Mouse (Mus musculus) MEL (cell line): ENCODE data around the gene Smg1. TPM values are rescaled to one million over a fixed set of nuclear protein-coding genes. Genes with fewer than 3 reads are reported as not detected.

Experiments
- DNase-seq: peaks from one replicate; pipeline ENCODE4 v3.0.0; 2011; ENCODE audit warnings: low read depth, low spot score
- H3K27ac ChIP-seq: 2 replicates; pipeline ENCODE4 v1.5.1; 2012; ENCODE audit warnings: low read depth, mild to moderate bottlenecking, control low read depth, low read length, moderate library complexity; ENCODE audit not compliant: control insufficient read depth
- H3K27me3 ChIP-seq, 2 experiments: fragments of 150-350 bp in 1 of 2; sonication (generic) in 1 of 2; 2 replicates each; pipeline ENCODE4 v1.6.1; 2012; ENCODE audit warnings: low read length in 2 of 2, mild to moderate bottlenecking in 2 of 2, improper control_type of control experiment in 1 of 2, moderate library complexity in 1 of 2; ENCODE audit not compliant: insufficient read depth in 2 of 2, control insufficient read depth in 1 of 2
- H3K36me3 ChIP-seq, 2 experiments: 2 replicates each; pipeline ENCODE4 v1.6.1; 2012 to 2014; ENCODE audit warnings: low read length in 2 of 2, improper control_type of control experiment in 1 of 2, inconsistent platforms in 1 of 2, mild to moderate bottlenecking in 1 of 2; ENCODE audit not compliant: insufficient read depth in 2 of 2, control insufficient read depth in 1 of 2
- H3K4me1 ChIP-seq, 2 experiments: fragments of 150-350 bp in 1 of 2; sonication (generic) in 1 of 2; 2 replicates each; pipeline ENCODE4 v1.6.1; 2012; ENCODE audit warnings: low read length in 2 of 2, improper control_type of control experiment in 1 of 2, mild to moderate bottlenecking in 1 of 2; ENCODE audit not compliant: insufficient read depth in 2 of 2, control insufficient read depth in 1 of 2
- H3K4me3 ChIP-seq, 2 experiments: fragments of 150-350 bp in 1 of 2; sonication (generic) in 1 of 2; 2 replicates each; pipeline ENCODE4 v1.5.1; 2012; ENCODE audit warnings: low read depth in 2 of 2, low read length in 2 of 2, mild to moderate bottlenecking in 2 of 2, moderate library complexity in 2 of 2, control low read depth in 1 of 2, improper control_type of control experiment in 1 of 2; ENCODE audit not compliant: control insufficient read depth in 1 of 2, insufficient read depth in 1 of 2
- H3K79me2 ChIP-seq: 2 replicates; pipeline ENCODE4 v1.6.1; 2012; ENCODE audit warnings: mild to moderate bottlenecking, low read length, moderate library complexity; ENCODE audit not compliant: control insufficient read depth, poor library complexity, insufficient read depth
- H3K9ac ChIP-seq: 2 replicates; pipeline ENCODE4 v1.6.1; 2012; ENCODE audit warnings: low read depth, mild to moderate bottlenecking, control low read depth, low read length, moderate library complexity; ENCODE audit not compliant: control insufficient read depth, poor library complexity, severe bottlenecking
- H3K9me3 ChIP-seq: fragments of 150-350 bp; sonication (generic); replicated peaks from 2 replicates; pipeline ENCODE4 v1.6.1; 2012; ENCODE audit warnings: mild to moderate bottlenecking, low read length, improper control_type of control experiment, moderate library complexity; ENCODE audit not compliant: insufficient read depth
- CHD1 ChIP-seq: IDR thresholded peaks from 2 replicates; pipeline ENCODE4 v1.6.1; 2012; ENCODE audit warnings: low read depth, mild to moderate bottlenecking, inconsistent platforms, low read length, improper control_type of control experiment
- CHD2 ChIP-seq: IDR thresholded peaks from 2 replicates; pipeline ENCODE4 v1.6.1; 2011; ENCODE audit warnings: low read length, improper control_type of control experiment
- CTCF ChIP-seq, 3 experiments: IDR thresholded peaks in 2 of 3; conservative IDR thresholded peaks in 1 of 3; 2 replicates each; pipeline ENCODE4 v1.5.1; 2011 to 2012; ENCODE audit warnings: low read length in 3 of 3, low read depth in 2 of 3, mild to moderate bottlenecking in 2 of 3, improper control_type of control experiment in 1 of 3, inconsistent platforms in 1 of 3, mixed read lengths in 1 of 3, moderate library complexity in 1 of 3; ENCODE audit not compliant: control insufficient read depth in 1 of 3, insufficient read depth in 1 of 3, poor library complexity in 1 of 3, severe bottlenecking in 1 of 3
- ELF1 ChIP-seq: IDR thresholded peaks from 2 replicates; pipeline ENCODE4 v1.6.1; 2014; ENCODE audit warnings: low read depth, mild to moderate bottlenecking, inconsistent platforms, low read length, improper control_type of control experiment, moderate library complexity
- EP300 ChIP-seq, 2 experiments: IDR thresholded peaks; 2 replicates each; pipeline ENCODE4 v1.6.1; 2011; ENCODE audit warnings: improper control_type of control experiment in 2 of 2, low read length in 2 of 2, low read depth in 1 of 2, mild to moderate bottlenecking in 1 of 2
- ETS1 ChIP-seq: IDR thresholded peaks from 2 replicates; pipeline ENCODE4 v1.6.1; 2012; ENCODE audit warnings: low read depth, mild to moderate bottlenecking, inconsistent platforms, low read length, improper control_type of control experiment, moderate library complexity
- GABPA ChIP-seq: IDR thresholded peaks from 2 replicates; pipeline ENCODE4 v1.6.1; 2012; ENCODE audit warnings: low read depth, mild to moderate bottlenecking, inconsistent platforms, low read length, improper control_type of control experiment, moderate library complexity
- GATA1 ChIP-seq: IDR thresholded peaks from 2 replicates; pipeline ENCODE4 v1.6.1; 2011; ENCODE audit warnings: low read depth, low read length, improper control_type of control experiment
- HCFC1 ChIP-seq: IDR thresholded peaks from 2 replicates; pipeline ENCODE4 v1.6.1; 2012; ENCODE audit warnings: low read depth, mild to moderate bottlenecking, inconsistent platforms, low read length, improper control_type of control experiment, moderate library complexity
- JUND ChIP-seq: IDR thresholded peaks from 2 replicates; pipeline ENCODE4 v1.6.1; 2011; ENCODE audit warnings: low read depth, mild to moderate bottlenecking, improper control_type of control experiment, low read length
- KAT2A ChIP-seq: conservative IDR thresholded peaks from 2 replicates; pipeline ENCODE4 v1.6.1; 2012; ENCODE audit warnings: low read depth, low read length, improper control_type of control experiment, inconsistent platforms
- MAFK ChIP-seq: IDR thresholded peaks from 2 replicates; pipeline ENCODE4 v1.6.1; 2011; ENCODE audit warnings: low read depth, mild to moderate bottlenecking, low read length, improper control_type of control experiment, borderline replicate concordance
- MAZ ChIP-seq: IDR thresholded peaks from 2 replicates; pipeline ENCODE4 v1.6.1; 2012; ENCODE audit warnings: low read depth, mild to moderate bottlenecking, inconsistent platforms, low read length, improper control_type of control experiment
- MEF2A ChIP-seq: IDR thresholded peaks from 2 replicates; pipeline ENCODE4 v1.6.1; 2014; ENCODE audit warnings: low read depth, mild to moderate bottlenecking, inconsistent platforms, low read length, improper control_type of control experiment; ENCODE audit not compliant: poor library complexity, insufficient replicate concordance, severe bottlenecking; ENCODE audit errors: extremely low read depth
- NRF1 ChIP-seq: IDR thresholded peaks from 2 replicates; pipeline ENCODE4 v1.6.1; 2014; ENCODE audit warnings: low read depth, mild to moderate bottlenecking, inconsistent platforms, low read length, improper control_type of control experiment, moderate library complexity; ENCODE audit not compliant: poor library complexity, insufficient read depth, severe bottlenecking
- POLR2AphosphoS2 ChIP-seq: IDR thresholded peaks from 2 replicates; pipeline ENCODE4 v1.6.1; 2011; ENCODE audit warnings: low read length, improper control_type of control experiment
- POLR2AphosphoS5 ChIP-seq: IDR thresholded peaks from 2 replicates; pipeline ENCODE4 v1.6.1; 2012; ENCODE audit warnings: low read depth, borderline replicate concordance, mild to moderate bottlenecking, inconsistent platforms, low read length, moderate library complexity, mixed read lengths
- RAD21 ChIP-seq: IDR thresholded peaks from 2 replicates; pipeline ENCODE4 v1.6.1; 2011; ENCODE audit warnings: mild to moderate bottlenecking, low read depth, low read length, improper control_type of control experiment
- RCOR1 ChIP-seq: IDR thresholded peaks from 2 replicates; pipeline ENCODE4 v1.6.1; 2012; ENCODE audit warnings: low read depth, mild to moderate bottlenecking, inconsistent platforms, low read length, improper control_type of control experiment
- SMC3 ChIP-seq: IDR thresholded peaks from 2 replicates; pipeline ENCODE4 v1.6.1; 2011; ENCODE audit warnings: low read depth, low read length, improper control_type of control experiment
- TBP ChIP-seq: IDR thresholded peaks from 2 replicates; pipeline ENCODE4 v1.8.0; 2011; ENCODE audit warnings: low read depth, low read length, improper control_type of control experiment
- TCF12 ChIP-seq: IDR thresholded peaks from 2 replicates; pipeline ENCODE4 v1.6.1; 2014; ENCODE audit warnings: low read depth, mild to moderate bottlenecking, inconsistent platforms, low read length, improper control_type of control experiment, moderate library complexity
- USF1 ChIP-seq: IDR thresholded peaks from 2 replicates; pipeline ENCODE4 v1.6.1; 2014; ENCODE audit warnings: low read depth, mild to moderate bottlenecking, inconsistent platforms, low read length, improper control_type of control experiment, moderate library complexity
- USF2 ChIP-seq, 2 experiments: IDR thresholded peaks; 2 replicates each; pipeline ENCODE4 v1.6.1; 2011 to 2012; ENCODE audit warnings: improper control_type of control experiment in 2 of 2, low read length in 2 of 2, borderline replicate concordance in 1 of 2, inconsistent platforms in 1 of 2, low read depth in 1 of 2, mild to moderate bottlenecking in 1 of 2; ENCODE audit not compliant: insufficient read depth in 1 of 2
- ZC3H11A ChIP-seq: IDR thresholded peaks from 2 replicates; pipeline ENCODE4 v1.6.1; 2012; ENCODE audit warnings: low read depth, mild to moderate bottlenecking, inconsistent platforms, low read length, improper control_type of control experiment
- ZMIZ1 ChIP-seq: IDR thresholded peaks from 2 replicates; pipeline ENCODE4 v1.6.1; 2012; ENCODE audit warnings: low read depth, mild to moderate bottlenecking, inconsistent platforms, low read length, improper control_type of control experiment, moderate library complexity
- ZNF384 ChIP-seq: IDR thresholded peaks from 2 replicates; pipeline ENCODE4 v1.6.1; 2012; ENCODE audit warnings: low read depth, mild to moderate bottlenecking, inconsistent platforms, low read length, improper control_type of control experiment
- polyA plus RNA-seq, 2 experiments: library from polyadenylated mRNA; stranded (reverse) in 1 of 2; unstranded in 1 of 2; fragments of >175 nt in 1 of 2; fragments of >200 nt in 1 of 2; gene quantifications; 2 replicates each; pipeline versions ENCODE4 v1.2.1 to v1.2.4; 2012; ENCODE audit warnings: low replicate concordance in 2 of 2, low read depth in 1 of 2; ENCODE audit not compliant: insufficient read length in 2 of 2, insufficient read depth in 1 of 2, missing spikeins in 1 of 2
- total RNA-seq: library from RNA; depleted of rRNA; stranded (reverse); fragments of 300-350 nt; gene quantifications from 2 replicates; pipeline ENCODE4 v1.2.3, GENCODE M21; 2012

The Smg1 gene
- total and polyA plus RNA-seq, 3 experiments: 24.2 to 49.6 (median 32.6) TPM

DNA sequence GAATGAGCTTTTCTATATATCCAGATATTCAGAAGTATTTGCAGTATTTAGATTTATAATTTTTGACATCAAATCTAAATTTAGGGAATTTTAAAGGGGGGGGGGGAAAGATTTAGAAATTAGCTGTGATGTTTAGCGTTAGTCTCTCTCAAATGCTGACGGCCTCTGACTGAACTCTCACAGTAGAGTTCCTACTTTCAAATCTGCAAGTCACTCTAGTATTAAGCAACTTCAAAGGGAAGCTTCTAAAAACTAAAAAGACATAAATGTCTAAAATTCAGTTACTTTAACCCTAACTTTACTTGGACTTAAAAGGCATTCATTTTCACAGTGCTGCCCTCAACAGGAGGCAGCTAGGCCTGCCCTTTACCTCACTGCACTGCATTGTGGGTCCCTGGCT is 37.1 kb downstream of the Smg1 start:
- H3K9ac ChIP-seq: no peak overlapping the region
- H3K79me2 ChIP-seq: no peaks in the 10 kb centered on the region
- H3K27ac ChIP-seq: no peak overlapping the region
- H3K36me3 ChIP-seq: peaks cover 8 to 36% of the 10 kb centered on the region in 2 experiments
- no peak overlapping the region for H3K4me3 ChIP-seq
- H3K9me3 ChIP-seq: no peaks in the 10 kb centered on the region
- TF ChIP-seq RCOR1 (no peak), GATA1 (no peak), TCF12 (no peak), ETS1 (no peak), CHD1 (no peak), MAFK (no peak), POLR2AphosphoS5 (no peak), SMC3 (no peak), RAD21 (no peak), MEF2A (no peak), ELF1 (no peak), ZNF384 (no peak), ZC3H11A (no peak), USF1 (no peak), KAT2A (no peak)
- H3K4me1 ChIP-seq: peaks cover 0 to 3% of the 10 kb centered on the region in 2 experiments; a peak in 2 of 4 replicates
- H3K27me3 ChIP-seq: no peaks in the 10 kb centered on the region
- no peak for DNase-seq

DNA sequence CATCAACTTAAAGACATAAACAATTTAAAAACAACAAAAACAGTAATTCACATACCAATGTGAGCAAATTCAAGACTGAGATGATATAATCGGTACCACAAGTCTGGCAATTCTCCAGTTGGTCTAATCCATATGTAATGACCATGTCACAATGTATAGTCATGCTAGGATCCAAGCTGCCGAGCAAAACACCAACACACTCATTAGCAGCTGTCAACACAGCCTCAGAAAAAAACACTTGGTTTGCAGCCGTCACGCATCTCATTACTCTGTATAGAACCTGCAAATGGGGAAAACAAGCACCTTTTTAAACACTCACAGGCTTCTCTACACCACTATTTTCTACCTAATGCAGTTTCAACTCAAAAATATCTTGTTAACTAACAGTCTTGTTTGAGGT is 47.7 kb downstream of the Smg1 start:
- no peaks in the 10 kb centered on the region for H3K27me3 ChIP-seq

More for the DNA sequence above, 47.7 kb downstream of the Smg1 start:
- DNase-seq: no peak
- no peak overlapping the region for H3K4me3 ChIP-seq
- H3K9me3 ChIP-seq: no peaks in the 10 kb centered on the region
- TF ChIP-seq NRF1 (no peak), GABPA (no peak), ZMIZ1 (no peak), ELF1 (no peak), EP300 (IDR thresholded peaks at IDR 0.05; ENCODE audit: low read depth in 1 of 2, low read length in 2 of 2) (no peak), ZNF384 (no peak), TBP (no peak), MAZ (no peak), POLR2AphosphoS2 (no peak), CHD2 (no peak), HCFC1 (no peak), USF2 (IDR thresholded peaks at IDR 0.05; ENCODE audit: borderline replicate concordance in 1 of 2, insufficient read depth in 1 of 2, low read depth in 1 of 2, low read length in 2 of 2) (no peak), ZC3H11A (no peak), JUND (no peak), CTCF (IDR thresholded peaks at IDR 0.05 in 2 of 3, conservative IDR thresholded peaks at IDR 0.05 in 1 of 3; ENCODE audit: control insufficient read depth in 1 of 3, insufficient read depth in 1 of 3, low read depth in 2 of 3, low read length in 3 of 3, poor library complexity in 1 of 3, severe bottlenecking in 1 of 3) (no peak), TCF12 (no peak)
- H3K36me3 ChIP-seq: peaks cover 0 to 39% of the 10 kb centered on the region in 2 experiments; a peak in 2 of 4 replicates
- H3K9ac ChIP-seq: no peak overlapping the region
- H3K27ac ChIP-seq: no peak overlapping the region
- no peaks in the 10 kb centered on the region for H3K4me1 ChIP-seq
- no peaks in the 10 kb centered on the region for H3K79me2 ChIP-seq
